Mouse (Mus musculus): ENCODE data around the gene Ptpn6. TPM values are rescaled to one million over a fixed set of nuclear protein-coding genes. Genes with fewer than 3 reads are reported as not detected.

The Ptpn6 gene
- total and polyA plus RNA-seq, 3 experiments: 91.9 to 184 TPM; not detected in 1

GRCm38 (mm10) chr6:124720904-124721303, 17.6 kb downstream of the Ptpn6 start:
- H3K9me3 ChIP-seq (replicated peaks; ENCODE audit: insufficient read depth, low read length): no peaks in the 10 kb centered on the region
- peaks cover 5 to 14% of the 10 kb centered on the region in 2 experiments for H3K36me3 ChIP-seq (ENCODE audit: control insufficient read depth in 1 of 2, insufficient read depth in 2 of 2, low read length in 2 of 2)
- peaks cover 3 to 17% of the 10 kb centered on the region in 2 experiments; a peak in 3 of 4 replicates for H3K4me1 ChIP-seq (ENCODE audit: control insufficient read depth in 1 of 2, insufficient read depth in 2 of 2, low read length in 2 of 2)
- DNase-seq (ENCODE audit: low read depth, low spot score): no peak
- H3K4me3 ChIP-seq (ENCODE audit: control insufficient read depth in 1 of 2, insufficient read depth in 1 of 2, low read depth in 2 of 2, low read length in 2 of 2): no peak overlapping the region
- TF ChIP-seq SMC3 (IDR thresholded peaks at IDR 0.05; ENCODE audit: low read depth, low read length): no peak
- no peak for TF ChIP-seq SIN3A (IDR thresholded peaks at IDR 0.05; ENCODE audit: low read length)
- H3K27ac ChIP-seq (ENCODE audit: control insufficient read depth, low read depth, low read length): no peak overlapping the region
- H3K79me2 ChIP-seq (ENCODE audit: control insufficient read depth, insufficient read depth, low read length, poor library complexity): no peaks in the 10 kb centered on the region
- H3K27me3 ChIP-seq (ENCODE audit: control insufficient read depth in 1 of 2, insufficient read depth in 2 of 2, low read length in 2 of 2): no peaks in the 10 kb centered on the region
- no peak overlapping the region for H3K9ac ChIP-seq (ENCODE audit: control insufficient read depth, low read depth, low read length, poor library complexity, severe bottlenecking)

- Histone ChIP-seq H3K36me3 (ENCODE audit: control insufficient read depth in 1 of 2, insufficient read depth in 2 of 2, low read length in 2 of 2) (peaks cover 4 to 14% of the 10 kb centered on the region in 2 experiments), H3K27ac (ENCODE audit: control insufficient read depth, low read depth, low read length) (peak overlapping the region; percentile 53), H3K9ac (ENCODE audit: control insufficient read depth, low read depth, low read length, poor library complexity, severe bottlenecking) (peak overlapping the region; percentile 23), H3K27me3 (ENCODE audit: control insufficient read depth in 1 of 2, insufficient read depth in 2 of 2, low read length in 2 of 2) (no peaks in the 10 kb centered on the region), H3K4me1 (ENCODE audit: control insufficient read depth in 1 of 2, insufficient read depth in 2 of 2, low read length in 2 of 2) (peaks cover 3 to 17% of the 10 kb centered on the region in 2 experiments; a peak in 3 of 4 replicates), H3K4me3 (ENCODE audit: control insufficient read depth in 1 of 2, insufficient read depth in 1 of 2, low read depth in 2 of 2, low read length in 2 of 2) (no peak overlapping the region), H3K9me3 (replicated peaks; ENCODE audit: insufficient read depth, low read length) (no peaks in the 10 kb centered on the region), H3K79me2 (ENCODE audit: control insufficient read depth, insufficient read depth, low read length, poor library complexity) (peaks cover 3% of the 10 kb centered on the region)
- peak; percentile 47 for DNase-seq (ENCODE audit: low read depth, low spot score)
- TF ChIP-seq ETS1 (IDR thresholded peaks at IDR 0.05; ENCODE audit: low read depth, low read length): peak; percentile 63; the same call in 1 of the 2 replicates
- TF ChIP-seq CHD1 (IDR thresholded peaks at IDR 0.05; ENCODE audit: low read depth, low read length): no peak
- peak; percentile 66; the same call in 1 of the 2 replicates for TF ChIP-seq TCF12 (IDR thresholded peaks at IDR 0.05; ENCODE audit: low read depth, low read length)
- TF ChIP-seq TBP (IDR thresholded peaks at IDR 0.05; ENCODE audit: low read depth, low read length): no peak
- no peak for TF ChIP-seq MXI1 (IDR thresholded peaks at IDR 0.05; ENCODE audit: low read depth, low read length)
- peak in 1 of 3 experiments; percentile 18; a peak in 1 of 6 replicates for TF ChIP-seq CTCF (IDR thresholded peaks at IDR 0.05 in 2 of 3, conservative IDR thresholded peaks at IDR 0.05 in 1 of 3; ENCODE audit: control insufficient read depth in 1 of 3, insufficient read depth in 1 of 3, low read depth in 2 of 3, low read length in 3 of 3, poor library complexity in 1 of 3, severe bottlenecking in 1 of 3)
- TF ChIP-seq MAZ (IDR thresholded peaks at IDR 0.05; ENCODE audit: low read depth, low read length): no peak
- TF ChIP-seq GATA1 (IDR thresholded peaks at IDR 0.05; ENCODE audit: low read depth, low read length): peak; percentile 56; the same call in 1 of the 2 replicates
- TF ChIP-seq EP300 (IDR thresholded peaks at IDR 0.05; ENCODE audit: low read depth in 1 of 2, low read length in 2 of 2): peak; percentile 21 to 77; a peak in 3 of 4 replicates
- peak; percentile 61; the same call in 1 of the 2 replicates for TF ChIP-seq MYB (IDR thresholded peaks at IDR 0.05; ENCODE audit: low read depth, low read length)
Measured at GRCm38 (mm10) chr6:124719354-124719978, 19.0 kb downstream of the Ptpn6 start.

- no peak for TF ChIP-seq USF2 (IDR thresholded peaks at IDR 0.05; ENCODE audit: borderline replicate concordance in 1 of 2, insufficient read depth in 1 of 2, low read depth in 1 of 2, low read length in 2 of 2)
- no peak for TF ChIP-seq E2F4 (IDR thresholded peaks at IDR 0.05; ENCODE audit: borderline replicate concordance, low read depth, low read length)
- TF ChIP-seq ZNF384 (IDR thresholded peaks at IDR 0.05; ENCODE audit: low read depth, low read length): no peak
- TF ChIP-seq MAFK (IDR thresholded peaks at IDR 0.05; ENCODE audit: borderline replicate concordance, low read depth, low read length): no peak
- TF ChIP-seq UBTF (IDR thresholded peaks at IDR 0.05; ENCODE audit: borderline replicate concordance, insufficient read depth, low read depth, low read length): no peak
- TF ChIP-seq POLR2A (IDR thresholded peaks at IDR 0.05; ENCODE audit: control insufficient read depth in 1 of 2, insufficient read depth in 1 of 2, low read depth in 1 of 2, low read length in 2 of 2, poor library complexity in 1 of 2): no peak
- TF ChIP-seq TBP (IDR thresholded peaks at IDR 0.05; ENCODE audit: low read depth, low read length): no peak
- TF ChIP-seq MAX (IDR thresholded peaks at IDR 0.05; ENCODE audit: low read length): no peak
- no peak for TF ChIP-seq GABPA (IDR thresholded peaks at IDR 0.05; ENCODE audit: low read depth, low read length)
- TF ChIP-seq CHD1 (IDR thresholded peaks at IDR 0.05; ENCODE audit: low read depth, low read length): no peak
- TF ChIP-seq MAZ (IDR thresholded peaks at IDR 0.05; ENCODE audit: low read depth, low read length): no peak
- TF ChIP-seq MXI1 (IDR thresholded peaks at IDR 0.05; ENCODE audit: low read depth, low read length): no peak
- no peak for TF ChIP-seq RCOR1 (IDR thresholded peaks at IDR 0.05; ENCODE audit: low read depth, low read length)
- no peak for TF ChIP-seq BHLHE40 (IDR thresholded peaks at IDR 0.05; ENCODE audit: borderline replicate concordance, low read depth, low read length)
- TF ChIP-seq KAT2A (conservative IDR thresholded peaks at IDR 0.05; ENCODE audit: low read depth, low read length): no peak
- no peak for TF ChIP-seq MYC (IDR thresholded peaks at IDR 0.05; ENCODE audit: low read depth, low read length)
- TF ChIP-seq GATA1 (IDR thresholded peaks at IDR 0.05; ENCODE audit: low read depth, low read length): no peak
- Histone ChIP-seq H3K9ac (ENCODE audit: control insufficient read depth, low read depth, low read length, poor library complexity, severe bottlenecking) (no peak overlapping the region; the same call in 1 of the 2 replicates), H3K79me2 (ENCODE audit: control insufficient read depth, insufficient read depth, low read length, poor library complexity) (peaks cover 11% of the 10 kb centered on the region), H3K27me3 (ENCODE audit: control insufficient read depth in 1 of 2, insufficient read depth in 2 of 2, low read length in 2 of 2) (no peaks in the 10 kb centered on the region), H3K36me3 (ENCODE audit: control insufficient read depth in 1 of 2, insufficient read depth in 2 of 2, low read length in 2 of 2) (peaks cover 5 to 19% of the 10 kb centered on the region in 2 experiments), H3K9me3 (replicated peaks; ENCODE audit: insufficient read depth, low read length) (no peaks in the 10 kb centered on the region), H3K4me1 (ENCODE audit: control insufficient read depth in 1 of 2, insufficient read depth in 2 of 2, low read length in 2 of 2) (peaks cover 3 to 23% of the 10 kb centered on the region in 2 experiments; a peak in 3 of 4 replicates), H3K27ac (ENCODE audit: control insufficient read depth, low read depth, low read length) (no peak overlapping the region; the same call in 1 of the 2 replicates), H3K4me3 (ENCODE audit: control insufficient read depth in 1 of 2, insufficient read depth in 1 of 2, low read depth in 2 of 2, low read length in 2 of 2) (no peak overlapping the region)
- DNase-seq (ENCODE audit: low read depth, low spot score): no peak
Measured at GRCm38 (mm10) chr6:124718703-124719102, 19.8 kb downstream of the Ptpn6 start.
